In genomic region chr8:56518848-56519247, GRCm38 (mm10) we compare ENCODE assay signal across 22 mouse cellular contexts. TPM values are rescaled to one million over a fixed set of nuclear protein-coding genes. Genes with fewer than 3 reads are reported as not detected.
DNase-seq lines count a peak whose midpoint lies in the region; ATAC-seq and TF ChIP-seq lines count a peak whose summit lies in the region.
"Had no signal": no experiment of that assay in that cellular context is flagged by ENCODE, and none has a peak within 500 bp of the region (broad histone marks: within the 10 kb centered on the region; RNA-seq: fewer than 3 reads in every experiment).

No protein-coding gene starts in this region.

- no peaks in the 10 kb centered on the region for H3K36me3 ChIP-seq in intestine, embryonic 16.5 days (ENCODE audit: control insufficient read depth, insufficient read depth, low read length)
- H3K36me3 ChIP-seq in intestine, embryonic 15.5 days: no peaks in the 10 kb centered on the region
- H3K36me3 ChIP-seq in kidney, postnatal 0 days (ENCODE audit: insufficient read depth, low read length): no peaks in the 10 kb centered on the region
- H3K36me3 ChIP-seq: embryonic facial prominence, embryonic 13.5 days; embryonic facial prominence, embryonic 15.5 days; forebrain, embryonic 10.5 days; forebrain, embryonic 12.5 days had no signal

- H3K9me3 ChIP-seq in intestine, embryonic 16.5 days (ENCODE audit: control insufficient read depth, low read length): no peaks in the 10 kb centered on the region
- H3K9me3 ChIP-seq in intestine, embryonic 15.5 days: no peaks in the 10 kb centered on the region
- no peaks in the 10 kb centered on the region for H3K9me3 ChIP-seq in kidney, postnatal 0 days (replicated peaks; ENCODE audit: low read length)
- H3K9me3 ChIP-seq: embryonic facial prominence, embryonic 13.5 days; embryonic facial prominence, embryonic 15.5 days; forebrain, embryonic 10.5 days; forebrain, embryonic 12.5 days had no signal

- TF ChIP-seq CTCF in kidney, postnatal 0 days (IDR thresholded peaks at IDR 0.05; ENCODE audit: low read depth): no peak

- H3K4me2 ChIP-seq in intestine, embryonic 16.5 days (ENCODE audit: low read depth, low read length): no peak overlapping the region
- H3K4me2 ChIP-seq in intestine, embryonic 15.5 days (replicated peaks): no peak overlapping the region
- H3K4me2 ChIP-seq in kidney, postnatal 0 days (ENCODE audit: low read length): no peak overlapping the region
- H3K4me2 ChIP-seq: embryonic facial prominence, embryonic 13.5 days; embryonic facial prominence, embryonic 15.5 days; forebrain, embryonic 12.5 days had no signal

- DNase-seq in kidney, postnatal 0 days (ENCODE audit: low spot score): peak; percentile 42
- no peak for DNase-seq in kidney, adult 8-10 months
- no peak for DNase-seq in layer of hippocampus, adult 9-10 months (ENCODE audit: low spot score)
- DNase-seq: adrenal gland, adult 2 months; adrenal gland, postnatal 10 days; adrenal gland, postnatal 25 days; cerebellum, adult 11 months; cerebellum, adult 18-20 months; cerebellum, adult 8-10 months; cerebellum, adult 9-11 months; cerebellum, postnatal 14 days; cerebellum, postnatal 36 days; embryo, embryonic 11 days had no signal

- no peaks in the 10 kb centered on the region for H3K4me1 ChIP-seq in intestine, embryonic 16.5 days (ENCODE audit: control insufficient read depth, insufficient read depth, low read length)
- H3K4me1 ChIP-seq in intestine, embryonic 15.5 days (replicated peaks): no peaks in the 10 kb centered on the region
- no peaks in the 10 kb centered on the region for H3K4me1 ChIP-seq in kidney, postnatal 0 days (replicated peaks; ENCODE audit: insufficient read depth, low read length)
- H3K4me1 ChIP-seq: embryonic facial prominence, embryonic 13.5 days; embryonic facial prominence, embryonic 15.5 days; forebrain, embryonic 10.5 days; forebrain, embryonic 12.5 days had no signal

- H3K9ac ChIP-seq in intestine, embryonic 16.5 days (ENCODE audit: low read depth, low read length): no peak overlapping the region
- H3K9ac ChIP-seq in intestine, embryonic 15.5 days: no peak overlapping the region
- H3K9ac ChIP-seq in kidney, postnatal 0 days (ENCODE audit: low read depth, low read length): no peak overlapping the region
- H3K9ac ChIP-seq: embryonic facial prominence, embryonic 13.5 days; embryonic facial prominence, embryonic 15.5 days; forebrain, embryonic 12.5 days had no signal

- H3K27me3 ChIP-seq in intestine, embryonic 16.5 days (replicated peaks; ENCODE audit: control insufficient read depth, insufficient read depth, low read length): no peaks in the 10 kb centered on the region
- no peaks in the 10 kb centered on the region for H3K27me3 ChIP-seq in intestine, embryonic 15.5 days (replicated peaks)
- no peaks in the 10 kb centered on the region for H3K27me3 ChIP-seq in kidney, postnatal 0 days (ENCODE audit: insufficient read depth, low read length)
- H3K27me3 ChIP-seq: embryonic facial prominence, embryonic 13.5 days; embryonic facial prominence, embryonic 15.5 days; forebrain, embryonic 12.5 days had no signal

- ATAC-seq in intestine, embryonic 16.5 days: 0 out of 2 replicates have a peak, but pooled peaks have one; percentile 53
- ATAC-seq in intestine, embryonic 15.5 days: no peak
- ATAC-seq in kidney, postnatal 0 days (replicated peaks; ENCODE audit: low FRiP score, low read depth): no peak
- ATAC-seq: forebrain, embryonic 14.5 days; forebrain, embryonic 16.5 days had no signal

- H3K4me3 ChIP-seq in intestine, embryonic 16.5 days (ENCODE audit: low read length): no peak overlapping the region
- no peak overlapping the region for H3K4me3 ChIP-seq in intestine, embryonic 15.5 days (replicated peaks)
- H3K4me3 ChIP-seq in kidney, postnatal 0 days (replicated peaks; ENCODE audit: low read depth, low read length): no peak overlapping the region
- H3K4me3 ChIP-seq: embryonic facial prominence, embryonic 13.5 days; embryonic facial prominence, embryonic 15.5 days; erythroblast, embryonic 14.5 days; forebrain, embryonic 10.5 days; forebrain, embryonic 12.5 days had no signal

- no peak overlapping the region for H3K27ac ChIP-seq in intestine, embryonic 16.5 days (ENCODE audit: low read length)
- H3K27ac ChIP-seq in intestine, embryonic 15.5 days: no peak overlapping the region
- H3K27ac ChIP-seq in kidney, postnatal 0 days: no peak overlapping the region
- H3K27ac ChIP-seq: embryonic facial prominence, embryonic 13.5 days; embryonic facial prominence, embryonic 15.5 days; forebrain, embryonic 10.5 days; forebrain, embryonic 12.5 days had no signal

- 62% methylated on average over 6 of the region's 6 CpGs for WGBS in intestine, embryonic 16.5 days
- WGBS in intestine, embryonic 15.5 days: 57% methylated on average over 6 of the region's 6 CpGs
- 43% methylated on average over 6 of the region's 6 CpGs for WGBS in kidney, postnatal 0 days

RNA-seq across cellular contexts. Expression of gene Cep44, which starts 32.0 kb away (rescaled TPM):
- 23.5 and 24.7 TPM in 2 replicates for polyA plus RNA-seq in intestine, embryonic 16.5 days (2015; fragmentation: Nextera tagmentation; extraction: Ambion mirVana)
- 28.7 and 31.5 TPM in 2 replicates for polyA plus RNA-seq in intestine, embryonic 15.5 days (2015; fragmentation: Nextera tagmentation; extraction: Ambion mirVana)
- 30.1 and 32.3 TPM in 2 replicates for polyA plus RNA-seq in kidney, postnatal 0 days (2015; fragmentation: Nextera tagmentation; extraction: Ambion mirVana)

RNA-seq across cellular contexts. Expression of gene Fbxo8, which starts 32.0 kb away (rescaled TPM):
- 41.9 and 44.8 TPM in 2 replicates for polyA plus RNA-seq in intestine, embryonic 16.5 days (2015; fragmentation: Nextera tagmentation; extraction: Ambion mirVana)
- 40.4 and 41.6 TPM in 2 replicates for polyA plus RNA-seq in intestine, embryonic 15.5 days (2015; fragmentation: Nextera tagmentation; extraction: Ambion mirVana)
- polyA plus RNA-seq in kidney, postnatal 0 days (2015; fragmentation: Nextera tagmentation; extraction: Ambion mirVana): 56.7 and 58.8 TPM in 2 replicates
